Mouse (Mus musculus) megakaryocyte-erythroid progenitor cell, adult 5-6 weeks (primary cell): ENCODE results near the gene Ndufa9. TPM values are rescaled to one million over a fixed set of nuclear protein-coding genes. Genes with fewer than 3 reads are reported as not detected.

ENCODE experiments used
- ATAC-seq: replicated peaks from 2 replicates; pipeline ENCODE4 v1.8.0; 2016; ENCODE audit warnings: mild to moderate bottlenecking, inconsistent platforms; ENCODE audit not compliant: severe bottlenecking, poor library complexity, low FRiP score, low TSS enrichment
- total RNA-seq, 2 experiments: library from RNA; stranded (forward) in 1 of 2; stranded (reverse) in 1 of 2; fragments of 200-1000, 215-1000 nt in 1 of 2; fragments of >200 nt in 1 of 2; fragmentation: Nextera tagmentation in 1 of 2; gene quantifications; 2 replicates each; pipeline ENCODE4 v1.2.3; 2014 to 2017

Gene Ndufa9
- total RNA-seq (2014; fragmentation: Nextera tagmentation) (90.9 and 114 TPM in 2 replicates), total RNA-seq (2017) (156 and 188 TPM in 2 replicates)

- peak; percentile 97 for ATAC-seq
Measured at GRCm38 (mm10) chr6:126848712-126849704, at the start of gene Ndufa9. TSS of gene Ndufa9 (minus strand) at chr6:126849136.

DNA sequence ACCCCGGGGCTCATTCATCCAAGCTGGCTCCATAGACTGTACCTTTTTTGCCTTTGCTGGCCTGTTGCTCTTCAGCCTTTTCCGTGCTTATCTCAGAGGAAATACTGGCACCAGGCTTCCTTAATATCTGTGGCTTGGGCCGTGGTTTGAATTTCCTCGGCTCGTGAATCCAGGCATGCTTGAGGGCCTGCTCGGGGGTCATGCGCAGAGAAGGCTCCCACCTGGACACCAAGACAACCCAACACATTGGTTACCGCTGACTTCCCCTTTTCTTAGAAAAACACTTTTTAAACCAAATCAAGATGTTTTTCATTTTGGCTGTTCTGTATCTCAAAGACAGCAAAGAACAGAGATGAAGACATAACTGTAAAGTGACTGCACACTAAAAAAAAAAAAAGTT is 28.2 kb upstream of the Ndufa9 start:
- no peak for ATAC-seq

- ATAC-seq = no peak
Measured at GRCm38 (mm10) chr6:126852881-126853280, 3.9 kb upstream of the Ndufa9 start, which contains the start of gene Akap3. TSS of gene Akap3 (plus strand) at chr6:126853098.

GRCm38 (mm10) chr6:126836628-126837027 is 12.3 kb downstream of the Ndufa9 start:
- ATAC-seq = no peak

GRCm38 (mm10) chr6:126823087-126823486 is 25.8 kb downstream of the Ndufa9 start:
- no peak for ATAC-seq

DNA sequence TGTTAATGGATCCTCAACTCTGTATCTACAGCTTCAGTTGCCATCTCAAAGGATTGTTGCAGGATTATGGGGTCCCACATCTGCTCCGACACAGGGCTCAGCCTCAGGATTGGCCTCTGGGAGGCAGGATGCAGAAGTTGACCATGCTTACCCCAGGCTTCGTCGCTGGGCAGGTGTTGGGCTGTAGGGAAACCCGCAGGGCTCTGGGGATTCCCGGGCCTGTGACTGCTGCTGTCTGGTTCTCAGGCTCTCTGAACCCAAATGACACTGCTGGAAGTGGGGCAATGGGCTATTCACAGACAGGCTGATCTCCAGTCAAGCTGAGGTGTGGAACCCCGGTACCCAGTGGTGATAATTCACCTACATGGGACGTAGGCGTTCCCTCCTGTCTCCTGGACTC is 32.6 kb downstream of the Ndufa9 start:
- ATAC-seq = no peak

GRCm38 (mm10) chr6:126815206-126815750 is 33.7 kb downstream of the Ndufa9 start:
- no peak for ATAC-seq

DNA sequence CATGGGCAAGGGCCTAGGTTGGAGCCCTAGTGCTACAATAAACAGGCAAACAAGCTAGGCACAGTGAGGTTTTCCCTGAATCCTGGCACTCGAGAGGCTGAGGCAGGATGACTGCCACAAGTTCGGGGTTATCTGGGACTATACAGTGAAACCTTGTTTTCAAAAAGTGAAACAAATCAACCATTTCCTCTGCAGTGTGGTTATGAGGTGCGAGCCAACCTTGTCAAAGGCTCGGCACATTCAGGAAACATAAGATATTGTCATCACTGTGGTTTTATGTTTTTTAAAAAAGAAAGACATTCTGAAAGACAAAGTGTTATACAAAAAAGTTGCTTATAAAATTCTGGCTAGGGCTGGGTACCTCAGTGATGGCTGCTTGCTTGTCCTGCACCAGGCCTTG is 37.5 kb downstream of the Ndufa9 start:
- no peak for ATAC-seq

DNA sequence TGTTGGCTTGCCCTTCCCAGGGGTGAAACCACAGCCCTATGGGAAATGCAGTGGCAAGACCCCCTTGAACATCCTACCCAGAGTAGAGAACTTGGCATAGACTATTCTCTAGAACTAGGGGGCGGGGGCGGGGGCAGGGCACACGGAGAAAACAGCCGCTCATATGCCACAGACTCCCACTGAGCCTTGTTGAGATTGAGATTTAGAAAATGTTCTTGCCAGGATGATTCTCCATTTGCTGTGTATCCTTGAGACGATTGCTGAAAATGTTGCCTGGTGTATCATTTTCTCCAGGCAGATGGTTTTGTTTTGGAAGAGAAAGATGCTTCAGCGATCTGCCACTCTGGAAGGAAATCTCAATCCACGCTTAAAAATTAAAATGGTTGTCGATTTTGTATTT is 40.4 kb downstream of the Ndufa9 start:
- ATAC-seq = no peak

DNA sequence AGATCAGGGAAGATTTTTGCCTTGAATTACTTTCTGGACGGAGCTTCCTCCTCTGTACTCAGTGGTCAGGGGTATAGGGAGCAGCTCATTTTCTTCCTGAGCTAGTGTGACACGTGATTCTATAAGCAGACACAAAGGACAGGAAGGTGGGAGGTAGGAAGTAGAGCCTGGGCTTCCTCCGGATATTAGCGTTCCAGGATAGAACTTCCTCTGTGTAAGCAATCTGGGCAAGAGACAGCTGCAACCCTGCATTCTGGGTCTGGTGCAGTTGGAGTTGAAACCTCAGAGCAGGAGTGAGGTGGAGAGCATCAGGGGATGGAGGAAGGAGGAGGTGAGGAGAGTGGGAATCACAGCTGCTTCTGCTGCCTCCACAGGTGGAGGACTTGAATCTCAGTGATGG is 40.8 kb downstream of the Ndufa9 start:
- ATAC-seq = no peak

DNA sequence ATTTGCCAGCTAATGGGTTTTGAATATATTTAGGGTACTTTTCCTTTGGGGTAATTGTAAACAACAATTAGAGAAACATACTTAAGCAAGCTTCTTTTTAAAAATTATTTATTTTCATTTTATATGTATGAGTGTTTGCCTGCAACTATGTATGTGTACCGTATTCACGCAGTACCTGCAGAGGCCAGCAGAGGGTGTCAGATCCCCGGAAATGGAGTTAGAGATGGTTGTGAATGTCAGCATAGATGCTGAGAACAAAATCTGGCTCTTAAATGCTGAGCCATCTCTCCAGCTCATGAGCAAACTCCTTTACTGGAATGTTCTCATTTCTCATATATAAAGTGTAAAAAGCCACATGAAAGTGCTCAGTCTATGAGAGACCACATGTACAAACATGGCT is 42.2 kb downstream of the Ndufa9 start:
- no peak for ATAC-seq

GRCm38 (mm10) chr6:126802946-126803345 is 46.0 kb downstream of the Ndufa9 start:
- no peak for ATAC-seq

DNA sequence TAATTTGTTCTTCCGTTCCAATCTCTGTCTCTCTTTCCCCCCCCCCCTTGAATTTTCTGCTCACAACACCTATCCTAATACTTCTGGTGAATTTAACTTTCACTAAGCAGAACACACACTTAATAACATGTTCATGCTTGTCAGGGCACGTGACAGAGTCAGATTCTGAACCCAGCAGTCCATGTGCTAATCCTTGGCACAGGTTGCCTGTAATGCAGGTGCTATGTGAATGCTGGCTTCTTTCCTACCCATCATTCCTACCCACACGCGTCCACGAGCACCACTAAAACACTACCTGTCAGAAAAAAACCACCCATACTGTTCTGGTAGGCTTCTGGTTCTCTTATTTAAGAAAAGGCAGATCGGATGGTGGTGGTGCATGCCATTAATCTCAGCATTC is 54.2 kb downstream of the Ndufa9 start:
- no peak for ATAC-seq

GRCm38 (mm10) chr6:126793689-126794088 is 55.2 kb downstream of the Ndufa9 start:
- ATAC-seq = no peak

- ATAC-seq = no peak
Measured at GRCm38 (mm10) chr6:126791964-126792363, 57.0 kb downstream of the Ndufa9 start.

GRCm38 (mm10) chr6:126791488-126791887 is 57.4 kb downstream of the Ndufa9 start:
- ATAC-seq = no peak

DNA sequence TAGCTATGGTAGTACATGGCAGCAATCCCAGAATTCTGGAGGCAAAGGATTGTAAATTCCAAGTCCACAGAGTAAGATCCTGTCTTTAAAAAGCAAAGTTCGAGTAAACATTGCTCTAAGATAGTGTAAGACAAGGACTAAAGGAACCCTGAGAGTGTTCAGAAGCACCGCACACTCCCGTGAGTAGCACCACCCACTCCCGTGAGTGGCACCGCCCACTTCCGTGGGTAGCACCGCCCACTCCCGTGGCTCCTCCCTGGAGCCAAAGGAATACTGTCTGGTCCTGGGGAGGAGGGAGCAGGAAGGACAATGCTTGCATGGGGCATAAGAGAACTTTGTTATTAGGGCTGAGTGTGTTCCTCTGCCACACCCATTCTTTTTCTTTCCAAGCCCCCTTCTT is 60.1 kb downstream of the Ndufa9 start:
- ATAC-seq = no peak

- no peak for ATAC-seq
Measured at GRCm38 (mm10) chr6:126784206-126784605, 64.7 kb downstream of the Ndufa9 start.

- no peak for ATAC-seq
Measured at GRCm38 (mm10) chr6:126783651-126784066, 65.3 kb downstream of the Ndufa9 start.

DNA sequence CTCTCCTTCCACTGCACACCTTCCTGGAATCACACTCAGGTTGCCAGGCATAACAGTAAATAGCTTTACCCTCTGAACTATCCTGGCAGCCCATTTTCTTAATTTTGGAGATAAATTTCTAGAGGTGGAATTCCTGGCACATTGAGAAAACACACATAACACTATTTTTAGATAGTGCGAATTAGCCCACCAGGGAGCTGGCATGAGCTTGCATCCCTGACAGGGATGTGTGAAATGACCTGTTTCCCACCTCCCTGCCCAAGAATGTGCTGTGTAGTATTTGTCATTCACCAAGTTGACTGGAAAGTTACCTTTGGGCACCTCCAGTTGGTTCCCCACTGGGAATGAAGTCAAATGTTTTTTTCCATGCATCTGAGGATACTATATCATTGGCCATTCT is 65.9 kb downstream of the Ndufa9 start:
- no peak for ATAC-seq

DNA sequence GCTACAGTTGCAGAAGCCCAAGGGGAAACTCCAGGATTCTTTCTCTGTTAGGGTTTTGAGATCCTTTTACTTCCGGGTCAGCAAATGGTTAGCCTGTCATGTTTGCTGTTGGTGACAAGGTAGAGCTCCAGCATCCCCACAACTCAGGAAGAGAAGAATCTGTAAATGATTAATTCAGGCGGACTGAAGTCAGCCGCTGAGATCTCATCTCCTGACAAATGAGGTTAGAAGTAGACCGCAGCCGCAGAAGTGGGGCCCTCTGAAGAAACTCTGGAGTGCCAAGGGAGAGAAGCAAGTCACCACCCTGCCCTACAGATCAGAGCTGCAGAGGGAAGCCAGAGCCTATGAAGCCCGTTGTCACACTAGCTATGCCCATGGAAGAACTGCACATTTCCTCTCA is 71.0 kb downstream of the Ndufa9 start:
- ATAC-seq = no peak
